Mouse (Mus musculus) hindbrain, embryonic 12.5 days (tissue): Measurements from ENCODE around the gene Gm20828. TPM values are rescaled to one million over a fixed set of nuclear protein-coding genes. Genes with fewer than 3 reads are reported as not detected.
"Not testable (repeated sequence)": the region's sequence is repeated elsewhere in the genome, so short reads cannot be mapped to it uniquely, and the experiment has no call there.

Source experiments
- ATAC-seq: fragments of 200-750 bp; cut with Nextera tagmentation; 2 replicates; pipeline ENCODE4 v1.8.0; 2017; ENCODE audit warnings: moderate TSS enrichment; ENCODE audit not compliant: low FRiP score
- H3K27ac ChIP-seq: fragments of 300-500 bp; sonication (generic); 2 replicates; pipeline ENCODE4 v1.5.1; 2016; ENCODE audit warnings: mild to moderate bottlenecking
- H3K27me3 ChIP-seq: fragments of 300-500 bp; sonication (generic); 2 replicates; pipeline ENCODE4 v1.6.1; 2016; ENCODE audit warnings: mild to moderate bottlenecking
- H3K36me3 ChIP-seq: fragments of 300-500 bp; sonication (generic); 2 replicates; pipeline ENCODE4 v1.6.1; 2016; ENCODE audit warnings: mild to moderate bottlenecking
- H3K4me1 ChIP-seq: fragments of 300-500 bp; sonication (generic); 2 replicates; pipeline ENCODE4 v1.6.1; 2016
- H3K4me2 ChIP-seq: fragments of 300-500 bp; sonication (generic); replicated peaks from 2 replicates; pipeline ENCODE4 v1.6.1; 2016; ENCODE audit warnings: mild to moderate bottlenecking
- H3K4me3 ChIP-seq: fragments of 300-500 bp; sonication (generic); 2 replicates; pipeline ENCODE4 v1.5.1; 2016; ENCODE audit warnings: mild to moderate bottlenecking
- H3K9ac ChIP-seq: fragments of 300-500 bp; sonication (generic); 2 replicates; pipeline ENCODE4 v1.6.1; 2016; ENCODE audit warnings: mild to moderate bottlenecking, moderate library complexity
- H3K9me3 ChIP-seq: fragments of 300-500 bp; sonication (generic); replicated peaks from 2 replicates; pipeline ENCODE4 v1.6.1; 2016; ENCODE audit warnings: mild to moderate bottlenecking
- WGBS: fragments of 180-500 bp; shearing (Covaris S2); methylation state at CpG from one replicate; pipeline ENCODE4 v1.1.7; 2016; 5-methylcytosine and 5-hydroxymethylcytosine counted together
- polyA plus RNA-seq: library from polyadenylated mRNA; unstranded; fragments of >200 nt; fragmentation: Nextera tagmentation; extraction: Ambion mirVana; gene quantifications from 2 replicates; pipeline ENCODE4 v1.2.1, GENCODE M21; 2016

Gene Gm20828
- polyA plus RNA-seq, result not detected in 2 replicates

GRCm38 (mm10) chrY:11199274-11199673 is at the start of gene Gm20828:
Gm20828 (minus strand) TSS chrY:11199374.
- H3K27ac ChIP-seq, H3K4me3 ChIP-seq, H3K27me3 ChIP-seq, H3K4me1 ChIP-seq, H3K4me2 ChIP-seq, ATAC-seq, H3K36me3 ChIP-seq, H3K9ac ChIP-seq, H3K9me3 ChIP-seq: not testable (repeated sequence)
- no CpG with 5 or more reads among the region's 3 CpGs for WGBS
